Mouse (Mus musculus) stomach, embryonic 15.5 days (tissue): ENCODE measurements at regions not wholly inside any gene's neighbourhood (a gene's known extent, or its start where the extent isn't known, plus 50 kb on each side); places are given as distances from the start of the nearest gene placed in this dataset.
A peak's percentile ranks its signal among the peaks of the same experiment; 100 is the strongest.

Source experiments
- ATAC-seq: fragments of 200-750 bp; cut with Nextera tagmentation; 2 replicates; pipeline ENCODE4 v1.8.0; 2017; ENCODE audit warnings: low read depth, moderate number of reproducible peaks, moderate TSS enrichment; ENCODE audit not compliant: insufficient read depth, low FRiP score
- H3K27ac ChIP-seq: fragments of 300-500 bp; sonication (generic); 2 replicates; pipeline ENCODE4 v1.5.1; 2015; ENCODE audit warnings: mild to moderate bottlenecking, inconsistent platforms
- H3K27me3 ChIP-seq: fragments of 300-500 bp; sonication (generic); replicated peaks from 2 replicates; pipeline ENCODE4 v1.6.1; 2015; ENCODE audit warnings: inconsistent platforms
- H3K36me3 ChIP-seq: fragments of 300-500 bp; sonication (generic); 2 replicates; pipeline ENCODE4 v1.6.1; 2015; ENCODE audit warnings: inconsistent platforms
- H3K4me1 ChIP-seq: fragments of 300-500 bp; sonication (generic); 2 replicates; pipeline ENCODE4 v1.6.1; 2015; ENCODE audit warnings: inconsistent platforms
- H3K4me2 ChIP-seq: fragments of 300-500 bp; sonication (generic); 2 replicates; pipeline ENCODE4 v1.6.1; 2015; ENCODE audit warnings: mild to moderate bottlenecking, inconsistent platforms
- H3K4me3 ChIP-seq: fragments of 300-500 bp; sonication (generic); replicated peaks from 2 replicates; pipeline ENCODE4 v1.5.1; 2015; ENCODE audit warnings: inconsistent platforms
- H3K9ac ChIP-seq: fragments of 300-500 bp; sonication (generic); 2 replicates; pipeline ENCODE4 v1.6.1; 2015; ENCODE audit warnings: inconsistent platforms
- H3K9me3 ChIP-seq: fragments of 300-500 bp; sonication (generic); 2 replicates; pipeline ENCODE4 v1.6.1; 2016; ENCODE audit warnings: inconsistent platforms
- WGBS: fragments of 180-500 bp; shearing (Covaris S2); methylation state at CpG from one replicate; pipeline ENCODE4 v1.1.7; 2015; 5-methylcytosine and 5-hydroxymethylcytosine counted together

DNA sequence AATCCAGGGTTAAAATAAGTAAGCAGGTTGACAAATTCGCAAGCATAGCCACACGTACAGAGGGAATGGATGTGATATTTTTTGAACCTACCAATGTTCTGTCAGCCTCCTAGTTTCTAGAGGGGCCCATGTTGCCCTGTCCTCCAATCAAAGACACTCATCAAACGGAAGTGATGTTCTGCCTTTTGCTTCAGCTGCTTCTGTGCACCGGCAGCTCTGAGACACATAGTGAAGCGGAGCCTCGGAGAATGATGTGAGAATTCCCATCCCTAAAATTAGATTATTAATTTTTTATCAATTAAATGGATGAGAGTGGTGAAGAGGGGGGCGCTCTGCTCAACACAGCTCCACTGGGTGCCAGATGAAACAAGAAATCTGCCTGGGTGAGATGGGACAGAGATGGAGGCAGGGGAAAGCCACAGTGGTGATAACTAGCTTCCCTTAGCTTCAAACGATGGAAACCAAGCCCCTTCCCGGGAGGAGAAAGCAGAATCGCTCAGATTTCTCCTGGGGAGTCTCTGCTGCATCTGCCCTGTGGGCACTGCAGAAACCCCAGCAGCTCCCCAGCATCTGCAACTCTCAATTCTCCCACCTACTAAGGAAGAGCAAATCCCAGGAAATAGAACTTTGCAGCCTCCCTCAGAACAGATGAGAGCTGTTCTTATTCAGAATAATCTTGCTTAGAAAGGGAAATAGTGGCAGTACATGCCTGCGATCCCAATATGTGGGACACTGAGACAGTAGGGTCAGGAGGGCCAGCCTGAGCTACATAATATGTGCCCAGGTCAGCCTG is 391.7 kb upstream of the Clint1 start:
- no peak overlapping the region for H3K27ac ChIP-seq
- no peak overlapping the region for H3K4me3 ChIP-seq
- H3K9ac ChIP-seq = no peak overlapping the region
- WGBS = 78% methylated on average over 11 of the region's 11 CpGs
- ATAC-seq = no peak
- no peak overlapping the region for H3K4me2 ChIP-seq
- H3K36me3 ChIP-seq = no peaks in the 10 kb centered on the region
- H3K4me1 ChIP-seq = no peaks in the 10 kb centered on the region
- no peaks in the 10 kb centered on the region for H3K27me3 ChIP-seq
- H3K9me3 ChIP-seq = no peaks in the 10 kb centered on the region

GRCm38 (mm10) chr11:45464501-45464900 is 387.4 kb upstream of the Clint1 start:
- H3K9ac ChIP-seq = no peak overlapping the region
- no peaks in the 10 kb centered on the region for H3K36me3 ChIP-seq
- no peaks in the 10 kb centered on the region for H3K4me1 ChIP-seq
- H3K4me2 ChIP-seq = no peak overlapping the region
- no peak overlapping the region for H3K4me3 ChIP-seq
- no peak for ATAC-seq
- H3K27me3 ChIP-seq = no peaks in the 10 kb centered on the region
- no peaks in the 10 kb centered on the region for H3K9me3 ChIP-seq
- H3K27ac ChIP-seq = no peak overlapping the region
- WGBS = 69% methylated on average over 4 of the region's 4 CpGs

GRCm38 (mm10) chr11:45466350-45466749 is 385.5 kb upstream of the Clint1 start:
- Histone ChIP-seq H3K9me3 (no peaks in the 10 kb centered on the region), H3K27me3 (no peaks in the 10 kb centered on the region), H3K4me3 (no peak overlapping the region), H3K4me2 (no peak overlapping the region), H3K27ac (no peak overlapping the region), H3K4me1 (no peaks in the 10 kb centered on the region), H3K9ac (no peak overlapping the region), H3K36me3 (no peaks in the 10 kb centered on the region)
- no peak for ATAC-seq
- 49% methylated on average over 3 of the region's 3 CpGs for WGBS

DNA sequence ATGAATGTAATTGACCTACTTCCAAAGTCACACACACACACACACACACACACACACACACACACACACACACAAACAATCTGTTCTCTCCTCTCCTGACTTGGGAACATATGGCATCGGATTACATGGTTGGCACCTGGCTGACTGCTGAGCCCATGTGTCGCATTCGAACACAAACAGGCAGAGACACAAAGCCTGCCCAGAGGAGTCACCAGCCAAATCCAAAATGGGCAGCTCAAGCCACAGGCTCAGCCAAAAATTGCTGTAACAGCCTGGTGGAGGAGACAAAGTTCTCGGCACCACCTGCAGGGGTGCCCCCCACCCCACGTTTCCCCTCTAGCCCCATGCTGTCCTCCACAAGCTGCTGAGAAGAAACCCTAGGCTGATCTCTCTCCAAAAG is 379.7 kb upstream of the Clint1 start:
- Histone ChIP-seq H3K9ac (no peak overlapping the region), H3K36me3 (no peaks in the 10 kb centered on the region), H3K9me3 (no peaks in the 10 kb centered on the region), H3K4me3 (no peak overlapping the region), H3K27me3 (no peaks in the 10 kb centered on the region), H3K4me1 (no peaks in the 10 kb centered on the region), H3K4me2 (no peak overlapping the region), H3K27ac (no peak overlapping the region)
- ATAC-seq = no peak
- WGBS = 64% methylated on average over 5 of the region's 5 CpGs

GRCm38 (mm10) chr11:45476917-45477316 is 374.9 kb upstream of the Clint1 start:
- Histone ChIP-seq H3K4me3 (no peak overlapping the region), H3K9ac (no peak overlapping the region), H3K9me3 (no peaks in the 10 kb centered on the region), H3K4me1 (no peaks in the 10 kb centered on the region), H3K27ac (no peak overlapping the region), H3K27me3 (no peaks in the 10 kb centered on the region), H3K36me3 (no peaks in the 10 kb centered on the region), H3K4me2 (no peak overlapping the region)
- ATAC-seq = no peak
- WGBS = 67% methylated on average over 4 of the region's 4 CpGs

DNA sequence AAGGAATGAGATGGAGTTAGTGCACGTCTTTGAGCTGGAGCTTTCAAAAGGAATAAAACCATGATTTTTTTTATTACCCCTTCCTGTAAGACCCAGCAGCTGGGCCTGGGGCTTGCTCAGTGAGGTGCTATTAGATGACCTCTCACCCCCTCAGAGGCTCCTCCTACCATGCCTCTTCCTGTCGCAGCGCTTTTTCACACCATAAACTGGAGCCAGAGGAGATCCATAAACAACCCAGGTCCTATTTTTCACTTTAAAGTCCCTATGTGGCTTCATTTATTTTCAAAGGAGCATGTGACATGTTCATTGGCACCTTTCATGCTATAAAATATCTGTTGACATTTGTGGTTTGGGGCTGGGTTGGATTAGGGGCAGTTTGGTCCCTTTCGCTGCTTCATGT is 365.9 kb upstream of the Clint1 start:
- Histone ChIP-seq H3K4me1 (no peaks in the 10 kb centered on the region), H3K4me2 (no peak overlapping the region), H3K9ac (no peak overlapping the region), H3K9me3 (no peaks in the 10 kb centered on the region), H3K27me3 (no peaks in the 10 kb centered on the region), H3K4me3 (no peak overlapping the region), H3K27ac (no peak overlapping the region), H3K36me3 (no peaks in the 10 kb centered on the region)
- WGBS = 79% methylated on average over 4 of the region's 4 CpGs
- no peak for ATAC-seq

- H3K27me3 ChIP-seq = no peaks in the 10 kb centered on the region
- H3K9ac ChIP-seq = no peak overlapping the region
- no peak overlapping the region for H3K27ac ChIP-seq
- no peaks in the 10 kb centered on the region for H3K9me3 ChIP-seq
- no peak overlapping the region for H3K4me2 ChIP-seq
- H3K36me3 ChIP-seq = no peaks in the 10 kb centered on the region
- ATAC-seq = no peak
- no peaks in the 10 kb centered on the region for H3K4me1 ChIP-seq
- H3K4me3 ChIP-seq = no peak overlapping the region
- 79% methylated on average over 20 of the region's 20 CpGs for WGBS
These were observed 360.6 kb upstream of the Clint1 start for GRCm38 (mm10) chr11:45491021-45491967.

GRCm38 (mm10) chr11:45495246-45495645 is 356.6 kb upstream of the Clint1 start:
- Histone ChIP-seq H3K4me3 (no peak overlapping the region), H3K9me3 (no peaks in the 10 kb centered on the region), H3K9ac (no peak overlapping the region), H3K27ac (no peak overlapping the region), H3K4me2 (no peak overlapping the region), H3K36me3 (no peaks in the 10 kb centered on the region), H3K4me1 (no peaks in the 10 kb centered on the region), H3K27me3 (no peaks in the 10 kb centered on the region)
- no peak for ATAC-seq
- 41% methylated on average over 1 of the region's 1 CpGs for WGBS

DNA sequence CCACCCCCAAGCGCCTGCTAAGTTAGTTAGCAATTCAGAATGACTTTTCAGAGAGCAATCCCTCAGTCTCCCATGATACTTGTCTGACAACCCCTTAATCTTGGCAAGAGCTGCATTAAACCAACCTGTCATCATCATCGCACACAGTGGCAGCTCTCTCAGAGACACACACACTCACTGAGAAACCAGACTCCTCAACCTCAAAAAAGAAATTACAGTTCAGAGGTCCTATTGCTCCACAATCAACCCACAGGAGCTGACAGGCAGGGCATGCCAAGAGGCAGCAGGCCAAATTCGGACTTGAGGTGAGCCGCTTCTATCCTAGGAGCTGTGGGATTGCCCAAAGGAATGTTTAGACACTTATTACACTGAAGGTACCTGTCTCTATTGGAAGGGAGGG is 343.3 kb upstream of the Clint1 start:
- Histone ChIP-seq H3K9me3 (no peaks in the 10 kb centered on the region), H3K4me2 (no peak overlapping the region), H3K27me3 (no peaks in the 10 kb centered on the region), H3K4me3 (no peak overlapping the region), H3K36me3 (no peaks in the 10 kb centered on the region), H3K27ac (no peak overlapping the region), H3K4me1 (no peaks in the 10 kb centered on the region), H3K9ac (no peak overlapping the region)
- 50% methylated on average over 4 of the region's 4 CpGs for WGBS
- ATAC-seq = no peak

- WGBS = 40% methylated on average over 2 of the region's 2 CpGs
- Histone ChIP-seq H3K4me1 (no peaks in the 10 kb centered on the region), H3K9ac (no peak overlapping the region), H3K27me3 (no peaks in the 10 kb centered on the region), H3K4me3 (no peak overlapping the region), H3K27ac (no peak overlapping the region), H3K36me3 (no peaks in the 10 kb centered on the region), H3K4me2 (no peak overlapping the region), H3K9me3 (no peaks in the 10 kb centered on the region)
- ATAC-seq = no peak
These were observed 342.6 kb upstream of the Clint1 start for GRCm38 (mm10) chr11:45509278-45509677.

DNA sequence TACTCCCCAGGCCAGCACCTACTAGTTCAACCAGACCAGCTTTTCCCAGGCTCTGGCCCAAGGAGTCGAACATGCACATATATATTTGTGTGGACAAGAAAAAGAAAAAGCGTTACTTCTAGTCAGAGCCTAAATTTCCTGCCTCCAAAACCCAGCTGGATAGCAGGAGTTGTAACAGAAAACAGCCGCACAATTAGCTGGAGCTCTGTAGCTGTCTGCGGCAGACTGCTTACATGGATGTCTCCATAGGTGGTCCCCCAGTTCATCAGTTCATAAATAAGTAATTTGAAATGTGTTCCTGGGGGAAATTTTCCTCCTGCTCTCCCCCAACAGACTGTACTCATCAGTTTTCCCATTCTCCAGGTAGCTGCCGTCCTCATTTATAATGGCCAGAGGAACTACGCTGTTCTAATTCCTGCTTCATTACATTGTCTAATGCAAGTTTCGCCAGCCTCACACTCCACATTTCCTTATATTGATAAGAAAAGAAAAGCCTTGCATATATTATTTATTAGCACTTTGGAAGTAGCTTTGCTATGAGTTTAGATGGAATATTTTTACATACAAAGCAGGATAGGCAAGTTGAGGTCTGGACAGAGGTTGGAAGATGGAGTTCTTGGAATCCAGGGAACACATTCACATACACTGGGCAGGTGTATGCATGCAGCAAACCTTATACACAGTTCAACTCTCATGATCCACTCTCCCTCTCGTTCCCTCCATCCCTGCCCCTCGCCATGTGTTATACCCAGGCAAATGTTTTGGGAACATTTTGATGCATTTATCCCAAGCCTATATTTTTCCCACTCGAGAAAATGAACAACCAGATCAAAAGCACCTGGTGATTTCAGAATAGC is 337.2 kb upstream of the Clint1 start:
- Histone ChIP-seq H3K4me2 (no peak overlapping the region), H3K9me3 (no peaks in the 10 kb centered on the region), H3K36me3 (no peaks in the 10 kb centered on the region), H3K9ac (no peak overlapping the region), H3K4me3 (no peak overlapping the region), H3K4me1 (no peaks in the 10 kb centered on the region), H3K27ac (0 out of 2 replicates have a peak overlapping the region, but pooled peaks have one; percentile 3), H3K27me3 (no peaks in the 10 kb centered on the region)
- no peak for ATAC-seq
- 60% methylated on average over 10 of the region's 10 CpGs for WGBS
